Mouse (Mus musculus): ENCODE data around the gene Sphk1. TPM values are rescaled to one million over a fixed set of nuclear protein-coding genes. Genes with fewer than 3 reads are reported as not detected.

The Sphk1 gene
- total RNA-seq, 2 experiments from 2014 or later = 0.36 to 1.7 TPM

- H3K27ac ChIP-seq = peak overlapping the region; percentile 79
- H3K4me3 ChIP-seq = peak overlapping the region; percentile 81
- intact Hi-C loops (cut with DNase I) = no loop called here
- peak; percentile 81 for DNase-seq
- TF ChIP-seq CTCF (IDR thresholded peaks at IDR 0.05) = peak; percentile 33
Observed at GRCm38 (mm10) chr11:116532810-116533338, 2.1 kb downstream of the Sphk1 start.

- H3K27ac ChIP-seq = peak overlapping the region; percentile 79
- TF ChIP-seq CTCF (IDR thresholded peaks at IDR 0.05) = no peak
- H3K4me3 ChIP-seq = peak overlapping the region; percentile 81
- DNase-seq = peak; percentile 46
- intact Hi-C loops (cut with DNase I) = loop anchor here (1.0 kb wide), 1 partner anchor 32 kb away; no protein-coding TSS in a partner anchor
Observed at GRCm38 (mm10) chr11:116533341-116534153, 2.8 kb downstream of the Sphk1 start.

- peak; percentile 77 for TF ChIP-seq CTCF (IDR thresholded peaks at IDR 0.05)
- Histone ChIP-seq H3K27ac (peak overlapping the region; percentile 79), H3K4me3 (peak overlapping the region; percentile 81)
- peak; percentile 74 for DNase-seq
- intact Hi-C loops (cut with DNase I) = loop anchor here (1.0 kb wide), 1 partner anchor 33 kb away; no protein-coding TSS in a partner anchor
Observed at GRCm38 (mm10) chr11:116534154-116534865, 3.6 kb downstream of the Sphk1 start.

GRCm38 (mm10) chr11:116536685-116537084 lies 6.0 kb downstream of the Sphk1 start:
- intact Hi-C loops (cut with DNase I) = no loop called here
- DNase-seq = no peak
- Histone ChIP-seq H3K4me3 (no peak overlapping the region), H3K27ac (no peak overlapping the region)
- no peak for TF ChIP-seq CTCF (IDR thresholded peaks at IDR 0.05)

- no peak for TF ChIP-seq CTCF (IDR thresholded peaks at IDR 0.05)
- intact Hi-C loops (cut with DNase I) = no loop called here
- no peak overlapping the region for H3K4me3 ChIP-seq
- H3K27ac ChIP-seq = no peak overlapping the region
- DNase-seq = no peak
Observed at GRCm38 (mm10) chr11:116537388-116537787, 6.7 kb downstream of the Sphk1 start.

- no peak overlapping the region for H3K4me3 ChIP-seq
- no peak for DNase-seq
- TF ChIP-seq CTCF (IDR thresholded peaks at IDR 0.05) = no peak
- H3K27ac ChIP-seq = no peak overlapping the region
- intact Hi-C loops (cut with DNase I) = no loop called here
Observed at GRCm38 (mm10) chr11:116538142-116538735, 7.5 kb downstream of the Sphk1 start.

GRCm38 (mm10) chr11:116541183-116541582 lies 10.5 kb downstream of the Sphk1 start:
- TF ChIP-seq CTCF (IDR thresholded peaks at IDR 0.05) = no peak
- Histone ChIP-seq H3K4me3 (no peak overlapping the region), H3K27ac (no peak overlapping the region)
- no peak for DNase-seq
- intact Hi-C loops (cut with DNase I) = no loop called here

GRCm38 (mm10) chr11:116543110-116543509 lies 12.4 kb downstream of the Sphk1 start:
- H3K4me3 ChIP-seq = no peak overlapping the region
- intact Hi-C loops (cut with DNase I) = no loop called here
- peak; percentile 46 for DNase-seq
- TF ChIP-seq CTCF (IDR thresholded peaks at IDR 0.05) = peak; percentile 73
- no peak overlapping the region for H3K27ac ChIP-seq

- no peak for DNase-seq
- Histone ChIP-seq H3K27ac (no peak overlapping the region), H3K4me3 (no peak overlapping the region)
- intact Hi-C loops (cut with DNase I) = no loop called here
- no peak for TF ChIP-seq CTCF (IDR thresholded peaks at IDR 0.05)
Observed at GRCm38 (mm10) chr11:116547296-116548060, 16.8 kb downstream of the Sphk1 start.

- intact Hi-C loops (cut with DNase I) = no loop called here
- Histone ChIP-seq H3K27ac (no peak overlapping the region), H3K4me3 (no peak overlapping the region)
- DNase-seq = no peak
- no peak for TF ChIP-seq CTCF (IDR thresholded peaks at IDR 0.05)
Observed at GRCm38 (mm10) chr11:116548780-116549179, 18.1 kb downstream of the Sphk1 start.

- Histone ChIP-seq H3K27ac (no peak overlapping the region), H3K4me3 (no peak overlapping the region)
- DNase-seq = no peak
- no peak for TF ChIP-seq CTCF (IDR thresholded peaks at IDR 0.05)
- intact Hi-C loops (cut with DNase I) = no loop called here
Observed at GRCm38 (mm10) chr11:116549273-116550038, 18.7 kb downstream of the Sphk1 start.
